Mouse (Mus musculus) gastrocnemius, adult 2 months (tissue): ENCODE measurements around the gene Arhgap15. TPM values are rescaled to one million over a fixed set of nuclear protein-coding genes. Genes with fewer than 3 reads are reported as not detected.

ENCODE experiments used
- DNase-seq: peaks from one replicate; pipeline ENCODE4 v3.0.0; 2022
- H3K27ac ChIP-seq: fragments of 200-600 bp; 2 replicates; pipeline ENCODE4 v1.8.1; 2022; ENCODE audit warnings: mild to moderate bottlenecking
- H3K4me3 ChIP-seq: fragments of 200-600 bp; 2 replicates; pipeline ENCODE4 v1.8.1; 2022; ENCODE audit warnings: mild to moderate bottlenecking, moderate library complexity
- CTCF ChIP-seq: fragments of 200-600 bp; IDR thresholded peaks from 2 replicates; pipeline ENCODE4 v1.8.1; 2022; ENCODE audit warnings: antibody characterized with exemption, mild to moderate bottlenecking, moderate library complexity
- intact Hi-C: fragments of 180-260 bp; cut with DNase I; formaldehyde crosslinking; loops from one replicate; pipeline ENCODE4 v1.15.1; 2025
- total RNA-seq, 2 experiments: library from RNA; stranded (reverse); gene quantifications; 2 replicates each; pipeline ENCODE4 v1.2.3; 2021

The Arhgap15 gene
- total RNA-seq, 2 experiments from 2014 or later: 0.64 to 0.74 TPM

- intact Hi-C loops: no loop called here
Observed at GRCm38 (mm10) chr2:44304261-44304970, 555.8 kb downstream of the Arhgap15 start.

GRCm38 (mm10) chr2:44304971-44305808, 556.6 kb downstream of the Arhgap15 start:
- peak overlapping the region; percentile 48; the same call in 1 of the 2 replicates for H3K27ac ChIP-seq
- no peak for TF ChIP-seq CTCF
- intact Hi-C loops: no loop called here
- no peak for DNase-seq
- peak overlapping the region; percentile 36 for H3K4me3 ChIP-seq

More at GRCm38 (mm10) chr2:44304261-44304970, 555.8 kb downstream of the Arhgap15 start:
- H3K27ac ChIP-seq: peak overlapping the region; percentile 48; the same call in 1 of the 2 replicates
- no peak for TF ChIP-seq CTCF
- peak overlapping the region; percentile 36 for H3K4me3 ChIP-seq
- DNase-seq: no peak

GRCm38 (mm10) chr2:44306137-44306536, 557.5 kb downstream of the Arhgap15 start:
- intact Hi-C loops: no loop called here
- no peak overlapping the region for H3K4me3 ChIP-seq
- peak; percentile 41 for TF ChIP-seq CTCF
- DNase-seq: no peak
- no peak overlapping the region for H3K27ac ChIP-seq

- TF ChIP-seq CTCF: no peak
- no peak overlapping the region for H3K27ac ChIP-seq
- H3K4me3 ChIP-seq: no peak overlapping the region
- no peak for DNase-seq
- intact Hi-C loops: no loop called here
Observed at GRCm38 (mm10) chr2:44309124-44309523, 560.5 kb downstream of the Arhgap15 start.

DNA sequence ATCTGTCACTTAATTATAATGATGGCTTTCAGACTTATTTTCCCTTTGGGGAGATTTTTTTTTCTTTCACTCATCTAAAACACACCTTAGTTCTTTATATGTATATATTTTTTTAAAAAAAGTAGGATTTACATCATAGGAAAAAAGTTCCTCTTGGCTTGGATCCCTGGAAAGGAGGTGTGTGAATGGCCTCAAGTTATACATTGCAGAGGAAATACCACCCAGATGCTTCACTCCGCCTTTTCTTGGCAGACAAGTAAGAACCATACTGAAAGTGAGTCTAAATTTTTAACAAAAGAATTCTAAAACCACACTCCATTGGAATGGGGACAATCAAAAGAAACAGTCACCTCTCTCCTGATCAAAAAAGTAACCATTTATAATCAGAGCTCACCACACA, 560.9 kb downstream of the Arhgap15 start:
- intact Hi-C loops: no loop called here
- Histone ChIP-seq H3K4me3 (no peak overlapping the region), H3K27ac (no peak overlapping the region)
- TF ChIP-seq CTCF: no peak
- DNase-seq: no peak

DNA sequence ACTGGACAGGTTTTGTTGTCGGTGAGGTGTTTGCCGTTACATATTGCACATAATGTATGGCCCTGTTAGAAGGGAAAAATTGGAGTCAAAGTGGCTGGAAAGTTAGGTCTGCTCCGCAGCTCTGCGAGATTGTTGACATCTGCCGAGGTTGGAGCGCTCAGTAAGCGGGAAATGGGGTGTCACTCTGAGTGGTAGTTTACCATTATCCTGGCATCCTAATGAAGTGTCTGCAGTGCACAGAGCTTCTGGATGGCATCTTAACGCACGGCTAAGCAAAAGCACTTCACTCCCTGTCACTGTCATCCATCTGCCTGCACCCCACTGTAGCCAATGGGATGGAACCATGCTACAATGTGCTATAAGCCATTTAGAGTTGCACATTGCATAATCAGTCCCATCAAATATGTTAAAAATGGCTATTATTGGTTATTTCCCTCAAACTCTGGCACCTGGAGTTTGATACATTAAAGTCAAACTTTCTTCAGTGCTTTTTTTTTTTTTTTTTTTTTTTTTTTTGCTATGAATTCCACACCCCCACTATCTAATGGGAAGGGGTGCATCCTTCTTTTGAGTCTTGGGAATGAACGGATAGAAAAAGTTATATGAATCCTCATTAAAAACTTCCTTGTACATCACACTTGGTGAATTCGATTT, 561.6 kb downstream of the Arhgap15 start:
- no peak for TF ChIP-seq CTCF
- H3K4me3 ChIP-seq: no peak overlapping the region
- intact Hi-C loops: no loop called here
- H3K27ac ChIP-seq: no peak overlapping the region
- no peak for DNase-seq

DNA sequence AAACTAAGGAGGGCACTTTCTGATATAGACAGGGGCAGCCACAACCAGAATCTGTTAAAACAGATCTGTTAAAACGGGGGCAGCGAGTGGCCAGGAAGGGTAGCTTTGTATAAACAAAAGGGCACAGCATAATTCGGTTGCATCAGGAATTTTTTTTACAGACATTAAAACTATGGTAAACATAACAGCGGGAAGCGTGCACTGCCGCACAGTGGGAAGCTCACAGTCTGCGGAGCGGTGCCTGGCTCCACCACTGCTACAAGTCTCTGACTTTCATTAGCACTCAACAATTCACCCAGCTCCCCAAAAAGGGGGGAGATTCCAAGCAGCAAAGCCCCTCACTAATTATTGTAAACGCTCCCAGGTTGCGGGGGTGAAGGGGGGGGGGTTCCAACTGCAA, 562.6 kb downstream of the Arhgap15 start:
- DNase-seq: no peak
- H3K27ac ChIP-seq: no peak overlapping the region
- no peak overlapping the region for H3K4me3 ChIP-seq
- intact Hi-C loops: no loop called here
- no peak for TF ChIP-seq CTCF

DNA sequence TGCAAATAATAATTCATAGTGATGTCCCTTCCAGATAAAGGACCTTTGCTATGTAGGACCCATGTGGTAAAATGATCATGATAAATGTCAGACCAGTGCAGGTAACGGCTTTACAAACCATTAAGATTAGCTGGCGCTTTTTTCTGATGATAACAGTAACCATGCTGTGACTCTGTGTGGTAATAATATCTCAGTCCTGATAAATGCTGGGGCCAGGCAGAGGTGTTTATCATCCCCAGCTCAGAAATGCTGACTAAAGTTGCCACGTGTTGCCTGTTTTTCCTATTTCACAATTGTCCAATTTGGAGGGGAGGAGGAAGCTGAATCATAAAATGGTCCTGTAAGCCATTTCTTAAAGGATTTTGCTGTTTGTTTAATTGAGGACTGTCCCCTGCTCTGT, 564.9 kb downstream of the Arhgap15 start:
- DNase-seq: no peak
- intact Hi-C loops: no loop called here
- no peak for TF ChIP-seq CTCF
- Histone ChIP-seq H3K27ac (no peak overlapping the region), H3K4me3 (no peak overlapping the region)

DNA sequence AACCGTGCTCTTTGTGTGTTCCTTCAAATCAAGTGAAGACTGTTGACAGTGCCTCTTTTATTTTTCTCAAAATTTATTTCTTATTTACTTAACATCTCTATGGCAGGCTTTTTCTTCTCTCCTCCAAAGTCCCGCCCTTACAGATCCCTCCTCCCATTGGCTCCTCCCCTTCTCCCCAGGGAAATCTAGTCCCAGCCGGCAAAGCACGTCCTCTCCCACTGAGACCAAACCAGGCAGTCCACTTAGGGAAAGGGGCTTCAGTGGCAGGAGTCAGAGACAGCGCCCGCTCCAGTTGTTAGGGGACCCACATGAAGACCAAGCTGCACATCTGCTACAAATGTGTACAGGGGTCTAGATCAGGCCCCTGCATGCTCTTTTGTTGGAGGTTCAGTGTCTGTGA, 569.8 kb downstream of the Arhgap15 start:
- no peak overlapping the region for H3K4me3 ChIP-seq
- intact Hi-C loops: no loop called here
- no peak overlapping the region for H3K27ac ChIP-seq
- no peak for TF ChIP-seq CTCF
- no peak for DNase-seq

GRCm38 (mm10) chr2:44319479-44319878, 570.9 kb downstream of the Arhgap15 start:
- Histone ChIP-seq H3K4me3 (no peak overlapping the region), H3K27ac (no peak overlapping the region)
- DNase-seq: no peak
- no peak for TF ChIP-seq CTCF
- intact Hi-C loops: no loop called here

DNA sequence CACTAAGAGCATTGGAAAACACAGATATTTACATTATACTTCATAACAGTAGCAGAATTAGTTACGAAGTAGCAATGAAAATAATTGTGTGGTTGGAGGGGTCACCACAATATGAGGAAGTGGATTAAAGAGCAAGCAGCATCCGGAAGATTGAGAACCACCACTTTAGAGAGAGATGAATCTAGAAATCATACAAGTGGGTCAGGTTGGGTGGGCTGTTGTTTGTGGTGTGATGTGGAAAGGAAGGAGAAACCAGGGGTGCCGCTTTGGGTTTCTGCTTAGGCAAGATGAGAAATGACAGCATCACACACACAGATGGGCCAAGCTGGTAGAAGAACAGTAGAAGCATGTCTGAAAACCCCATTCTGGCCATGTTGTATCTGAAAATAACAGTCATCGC, 575.2 kb downstream of the Arhgap15 start:
- no peak for DNase-seq
- Histone ChIP-seq H3K4me3 (no peak overlapping the region), H3K27ac (no peak overlapping the region)
- intact Hi-C loops: no loop called here
- TF ChIP-seq CTCF: no peak

DNA sequence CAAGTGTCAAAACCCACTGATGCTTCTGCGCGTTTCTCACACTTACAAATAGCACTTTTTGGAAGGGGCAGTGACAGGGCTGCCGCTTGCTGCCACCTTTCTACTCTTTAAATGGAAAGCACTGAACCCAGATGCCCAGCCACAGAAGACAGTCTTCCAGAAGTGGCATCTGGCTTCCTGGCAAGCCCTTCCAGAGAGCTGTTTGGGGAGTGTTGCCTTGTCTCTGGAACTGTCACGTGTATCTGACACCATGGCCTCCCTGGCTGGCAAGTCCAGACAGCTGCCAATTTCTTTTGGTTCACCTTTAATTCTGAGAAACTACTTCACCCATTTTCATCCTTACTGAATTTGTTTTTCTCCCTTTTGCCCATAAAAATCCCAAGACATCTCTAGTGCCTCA, 584.7 kb downstream of the Arhgap15 start:
- no peak for DNase-seq
- no peak for TF ChIP-seq CTCF
- H3K27ac ChIP-seq: no peak overlapping the region
- intact Hi-C loops: no loop called here
- H3K4me3 ChIP-seq: no peak overlapping the region

DNA sequence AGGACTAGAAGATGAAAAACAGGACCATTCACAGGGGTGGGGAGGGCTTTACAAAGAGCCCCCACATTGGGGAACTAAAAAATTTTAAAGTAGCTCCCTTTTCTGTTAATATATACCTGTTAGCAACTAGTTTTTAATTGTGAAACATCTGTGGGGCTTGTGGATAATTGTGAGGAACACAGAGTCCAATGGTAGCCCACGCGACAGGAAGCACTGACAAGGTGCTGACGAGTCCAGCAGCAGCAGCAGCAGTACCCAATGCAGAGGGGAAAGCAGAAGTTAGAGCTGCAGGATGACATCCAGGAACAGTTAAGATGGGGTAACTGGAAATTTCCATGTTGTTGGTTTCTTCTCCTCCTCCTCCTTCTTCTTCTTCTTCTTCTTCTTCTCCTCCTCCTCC, 585.4 kb downstream of the Arhgap15 start:
- intact Hi-C loops: no loop called here
- no peak overlapping the region for H3K4me3 ChIP-seq
- TF ChIP-seq CTCF: no peak
- H3K27ac ChIP-seq: no peak overlapping the region
- no peak for DNase-seq
